Mouse (Mus musculus): ENCODE results near the gene Fam89a. TPM values are rescaled to one million over a fixed set of nuclear protein-coding genes. Genes with fewer than 3 reads are reported as not detected.

The Fam89a gene
- 9.7 TPM for polyA plus RNA-seq (2014; fragmentation: Illumina TruSeq; extraction: RNeasy Lipid Tissue Mini Kit (QIAGEN cat#74804); ENCODE audit: low read depth, low replicate concordance)

DNA sequence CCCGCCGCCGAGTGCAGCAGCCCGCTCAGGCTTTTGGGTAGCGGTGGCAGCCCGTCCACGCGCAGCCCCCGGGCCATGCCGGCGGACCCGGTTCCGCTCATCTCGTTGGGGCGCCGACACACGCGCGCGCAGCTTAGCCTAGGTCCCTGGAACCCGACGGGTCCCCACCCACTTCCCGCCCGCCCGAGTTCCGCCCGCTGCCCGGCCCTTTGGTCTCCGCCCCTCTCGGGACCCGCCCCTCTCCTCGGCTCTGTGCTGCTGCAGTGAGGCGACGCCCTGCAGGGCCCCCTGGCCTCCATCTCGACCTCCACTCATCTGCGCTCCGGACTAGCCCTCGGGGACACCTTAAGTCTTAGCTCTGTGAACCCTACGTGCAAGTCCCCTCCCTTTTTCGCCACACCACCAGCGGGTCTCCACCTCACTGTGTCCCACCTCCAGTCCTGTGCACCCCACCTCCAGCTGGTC is at the start of gene Fam89a:
Gene Fam89a, minus strand, starts transcription at position 124 of the 465 bp plus-strand sequence.

DNA sequence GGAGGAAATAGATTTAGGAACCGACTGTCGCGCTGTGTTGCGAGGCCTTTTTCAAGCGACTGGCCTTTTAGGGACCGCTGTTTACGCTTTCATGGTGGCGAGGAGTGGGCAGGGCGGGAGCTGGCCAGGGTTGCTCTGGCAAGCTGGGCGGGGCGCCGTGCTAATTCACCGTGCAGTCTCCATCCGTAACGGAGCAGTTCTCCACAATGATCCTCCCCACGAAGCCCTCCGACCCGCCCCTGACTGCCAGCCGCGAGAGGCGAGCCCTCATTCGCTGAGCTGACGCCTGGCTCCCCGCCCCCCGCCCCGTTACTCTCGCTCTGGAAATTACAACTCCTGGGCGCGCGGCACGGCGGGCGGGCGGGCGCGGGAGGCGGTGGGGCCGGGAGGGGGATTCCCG is 41.1 kb upstream of the Fam89a start, which contains the start of gene Trim67:
Gene Trim67, plus strand, starts transcription at position 385 of the 400 bp plus-strand sequence.

DNA sequence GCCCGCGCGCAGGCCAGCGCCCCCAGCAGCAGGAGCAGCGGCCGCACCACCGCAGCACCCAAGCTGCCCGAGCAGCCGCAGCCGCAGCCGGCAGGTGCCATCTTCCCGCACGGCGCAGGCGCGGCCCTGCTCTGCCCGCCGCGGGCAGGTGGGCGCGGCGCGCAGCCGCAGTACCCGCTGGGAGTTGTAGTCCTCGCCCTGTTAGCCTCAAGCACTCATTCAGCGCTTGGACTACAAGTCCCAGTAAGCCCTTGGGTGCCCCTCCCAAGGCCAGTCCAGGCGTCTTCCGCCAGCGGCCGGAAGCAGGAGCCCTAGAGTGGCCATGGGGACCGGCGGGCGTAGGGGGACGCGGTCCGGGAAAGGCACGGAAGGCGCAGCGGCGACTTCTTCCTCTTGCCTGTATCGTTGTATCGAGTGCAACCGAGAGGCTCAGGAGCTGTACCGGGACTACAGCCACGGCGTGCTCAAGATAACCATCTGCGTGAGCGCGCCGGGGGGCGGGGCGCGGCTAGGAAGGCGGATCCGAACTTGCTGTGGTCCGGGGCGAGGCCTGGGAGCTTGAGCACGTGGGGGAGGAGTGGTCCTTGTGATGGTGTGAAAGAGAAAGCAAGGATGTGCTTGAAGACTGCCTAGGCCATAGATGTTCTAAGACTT is 29.6 kb downstream of the Fam89a start, which contains the start of the genes Ttc13 and Arv1:
Gene Ttc13, minus strand, starts transcription at position 122 of the 654 bp plus-strand sequence.
Gene Arv1, plus strand, starts transcription at position 278 of the 654 bp plus-strand sequence.

Other genes with a start within 250 kb of the Fam89a start
- 6.7 TPM for gene Cog2, start 231.1 kb downstream of the Fam89a start, polyA plus RNA-seq (2014; fragmentation: Illumina TruSeq; extraction: RNeasy Lipid Tissue Mini Kit (QIAGEN cat#74804); ENCODE audit: low read depth, low replicate concordance)
- gene Agt, start 182.1 kb downstream of the Fam89a start, polyA plus RNA-seq (2014; fragmentation: Illumina TruSeq; extraction: RNeasy Lipid Tissue Mini Kit (QIAGEN cat#74804); ENCODE audit: low read depth, low replicate concordance): 76.2 TPM
- gene Capn9, start 175.7 kb downstream of the Fam89a start, polyA plus RNA-seq (2014; fragmentation: Illumina TruSeq; extraction: RNeasy Lipid Tissue Mini Kit (QIAGEN cat#74804); ENCODE audit: low read depth, low replicate concordance): not detected
- gene 2310022B05Rik, start 88.5 kb downstream of the Fam89a start, polyA plus RNA-seq (2014; fragmentation: Illumina TruSeq; extraction: RNeasy Lipid Tissue Mini Kit (QIAGEN cat#74804); ENCODE audit: low read depth, low replicate concordance): 4.1 TPM
- 20.0 TPM for gene Ttc13, start 29.8 kb downstream of the Fam89a start, polyA plus RNA-seq (2014; fragmentation: Illumina TruSeq; extraction: RNeasy Lipid Tissue Mini Kit (QIAGEN cat#74804); ENCODE audit: low read depth, low replicate concordance)
- 1.4 TPM for gene Arv1, start 29.7 kb downstream of the Fam89a start, polyA plus RNA-seq (2014; fragmentation: Illumina TruSeq; extraction: RNeasy Lipid Tissue Mini Kit (QIAGEN cat#74804); ENCODE audit: low read depth, low replicate concordance)
- not detected for gene Trim67, start 41.3 kb upstream of the Fam89a start, polyA plus RNA-seq (2014; fragmentation: Illumina TruSeq; extraction: RNeasy Lipid Tissue Mini Kit (QIAGEN cat#74804); ENCODE audit: low read depth, low replicate concordance)
- 38.5 TPM for gene Gnpat, start 111.2 kb upstream of the Fam89a start, polyA plus RNA-seq (2014; fragmentation: Illumina TruSeq; extraction: RNeasy Lipid Tissue Mini Kit (QIAGEN cat#74804); ENCODE audit: low read depth, low replicate concordance)
- gene 2810004N23Rik, start 111.3 kb upstream of the Fam89a start, polyA plus RNA-seq (2014; fragmentation: Illumina TruSeq; extraction: RNeasy Lipid Tissue Mini Kit (QIAGEN cat#74804); ENCODE audit: low read depth, low replicate concordance): 27.9 TPM
- 5.0 TPM for gene Exoc8, start 145.9 kb upstream of the Fam89a start, polyA plus RNA-seq (2014; fragmentation: Illumina TruSeq; extraction: RNeasy Lipid Tissue Mini Kit (QIAGEN cat#74804); ENCODE audit: low read depth, low replicate concordance)
- 5.5 TPM for gene Sprtn, start 146.1 kb upstream of the Fam89a start, polyA plus RNA-seq (2014; fragmentation: Illumina TruSeq; extraction: RNeasy Lipid Tissue Mini Kit (QIAGEN cat#74804); ENCODE audit: low read depth, low replicate concordance)
- 14.8 TPM for gene Egln1, start 197.5 kb upstream of the Fam89a start, polyA plus RNA-seq (2014; fragmentation: Illumina TruSeq; extraction: RNeasy Lipid Tissue Mini Kit (QIAGEN cat#74804); ENCODE audit: low read depth, low replicate concordance)

All from liver, adult 10 weeks (tissue).